Mouse (Mus musculus): ENCODE measurements around the gene Zswim8. TPM values are rescaled to one million over a fixed set of nuclear protein-coding genes. Genes with fewer than 3 reads are reported as not detected.

The Zswim8 gene
- polyA plus RNA-seq, 1 experiment: 120 TPM

- no peak for DNase-seq (ENCODE audit: low spot score)
These were observed 25.9 kb downstream of the Zswim8 start for GRCm38 (mm10) chr14:20733041-20733951.

- peak; percentile 90 for DNase-seq (ENCODE audit: low spot score)
These were observed 26.8 kb downstream of the Zswim8 start, which contains the start of gene Ndst2 for GRCm38 (mm10) chr14:20733952-20734774. Gene Ndst2 (minus strand): TSS chr14:20734562.

DNA sequence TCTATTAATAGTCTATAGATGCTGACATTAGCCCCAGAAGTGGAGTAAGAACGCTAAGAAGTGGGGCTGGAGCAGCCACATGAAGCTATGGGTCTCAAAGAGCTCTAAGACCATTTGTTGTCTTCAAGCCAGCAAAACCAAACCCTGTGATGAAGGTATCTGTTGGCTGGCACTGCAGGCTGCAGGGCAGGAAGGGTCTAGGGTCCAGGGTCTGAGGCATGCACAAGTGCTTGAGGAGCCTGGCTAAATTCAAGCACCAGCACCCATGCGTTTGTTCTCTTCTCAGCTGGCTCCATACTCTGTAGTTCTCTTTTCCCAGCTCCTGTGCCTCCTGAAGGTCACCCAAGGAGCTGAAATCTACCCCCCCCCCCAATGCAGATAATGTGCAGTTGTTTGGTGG is 27.7 kb downstream of the Zswim8 start:
- DNase-seq (ENCODE audit: low spot score): no peak

GRCm38 (mm10) chr14:20735892-20736390 is 28.6 kb downstream of the Zswim8 start:
- no peak for DNase-seq (ENCODE audit: low spot score)

DNA sequence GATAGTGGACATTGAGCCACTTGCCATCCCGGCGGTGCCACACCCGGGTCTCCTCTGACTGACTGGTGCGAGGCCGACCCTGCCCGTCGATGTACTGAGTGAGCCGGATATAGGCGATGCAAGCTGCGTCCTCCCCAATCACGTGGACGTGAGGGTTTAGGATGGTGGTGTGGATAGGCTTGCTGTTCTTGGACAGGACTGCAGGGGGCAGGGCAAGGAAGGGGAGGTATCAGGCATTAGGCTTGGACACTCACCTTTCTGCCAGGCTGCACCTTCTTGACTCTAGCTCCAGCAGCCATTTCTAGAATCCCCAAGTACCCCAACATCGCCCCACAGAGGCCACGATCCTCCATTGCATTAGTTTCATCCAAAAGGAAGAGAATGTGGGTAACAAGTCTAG is 30.0 kb downstream of the Zswim8 start:
- no peak for DNase-seq (ENCODE audit: low spot score)

DNA sequence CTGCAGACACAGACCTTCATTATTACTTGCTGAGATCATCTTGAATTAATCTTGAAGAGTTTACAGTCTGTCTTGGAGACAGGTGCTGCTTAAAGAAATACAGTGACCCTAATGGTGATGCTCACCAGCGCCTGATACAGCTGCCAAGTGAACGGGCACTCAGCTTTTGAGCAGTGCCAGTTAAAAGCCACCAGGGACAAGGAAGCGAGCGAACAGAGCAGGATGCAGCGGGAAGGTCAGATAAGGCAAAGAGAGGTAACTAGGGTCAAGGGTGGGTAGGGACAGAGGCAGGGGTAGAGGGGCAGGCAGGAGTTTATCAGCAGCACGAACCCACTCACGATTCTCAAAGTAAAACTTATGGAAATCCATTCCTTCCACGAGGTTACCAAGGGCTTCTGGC is 31.2 kb downstream of the Zswim8 start:
- DNase-seq (ENCODE audit: low spot score): no peak

- DNase-seq (ENCODE audit: low spot score): no peak
These were observed 33.9 kb downstream of the Zswim8 start for GRCm38 (mm10) chr14:20741301-20741700.

DNA sequence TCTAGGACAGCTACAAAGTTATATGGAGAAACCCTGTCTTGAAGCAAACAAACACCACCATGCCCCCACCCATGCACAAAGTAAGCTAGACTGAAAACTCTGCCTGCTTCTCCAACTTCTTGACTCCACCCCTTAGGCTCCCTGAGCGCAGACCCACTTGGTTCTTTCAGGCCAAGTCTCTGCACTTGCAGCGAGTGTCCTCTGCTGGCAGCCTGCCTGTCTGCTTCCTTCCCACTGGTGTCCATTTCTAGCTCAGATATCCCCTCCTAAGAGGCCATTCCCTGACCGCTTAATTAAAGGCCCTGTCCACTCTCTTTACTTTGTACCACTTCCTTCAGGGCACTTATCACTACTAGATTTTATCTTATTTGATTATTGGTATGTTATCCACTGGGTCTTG is 36.3 kb downstream of the Zswim8 start:
- DNase-seq (ENCODE audit: low spot score): no peak

GRCm38 (mm10) chr14:20746935-20747334 is 39.6 kb downstream of the Zswim8 start:
- no peak for DNase-seq (ENCODE audit: low spot score)

DNA sequence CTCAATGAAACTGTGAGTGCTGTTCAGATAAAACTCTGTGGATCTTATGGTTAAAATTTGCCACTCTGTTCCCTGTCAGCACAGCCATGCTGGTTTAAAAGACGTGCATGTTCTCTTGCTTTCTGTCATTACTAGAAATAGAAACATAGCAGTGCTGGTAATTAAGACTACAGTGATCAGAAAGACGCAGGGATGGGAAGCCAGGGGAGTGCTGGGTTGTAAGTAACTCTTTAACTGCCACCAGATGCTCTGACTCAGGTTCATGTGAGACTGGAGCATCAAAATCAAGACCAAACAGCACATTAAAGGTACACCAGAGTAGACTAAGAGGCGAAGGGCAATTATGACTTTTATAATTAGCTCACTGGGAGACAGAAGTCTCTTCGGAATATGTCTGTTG is 41.0 kb downstream of the Zswim8 start:
- DNase-seq (ENCODE audit: low spot score): no peak

DNA sequence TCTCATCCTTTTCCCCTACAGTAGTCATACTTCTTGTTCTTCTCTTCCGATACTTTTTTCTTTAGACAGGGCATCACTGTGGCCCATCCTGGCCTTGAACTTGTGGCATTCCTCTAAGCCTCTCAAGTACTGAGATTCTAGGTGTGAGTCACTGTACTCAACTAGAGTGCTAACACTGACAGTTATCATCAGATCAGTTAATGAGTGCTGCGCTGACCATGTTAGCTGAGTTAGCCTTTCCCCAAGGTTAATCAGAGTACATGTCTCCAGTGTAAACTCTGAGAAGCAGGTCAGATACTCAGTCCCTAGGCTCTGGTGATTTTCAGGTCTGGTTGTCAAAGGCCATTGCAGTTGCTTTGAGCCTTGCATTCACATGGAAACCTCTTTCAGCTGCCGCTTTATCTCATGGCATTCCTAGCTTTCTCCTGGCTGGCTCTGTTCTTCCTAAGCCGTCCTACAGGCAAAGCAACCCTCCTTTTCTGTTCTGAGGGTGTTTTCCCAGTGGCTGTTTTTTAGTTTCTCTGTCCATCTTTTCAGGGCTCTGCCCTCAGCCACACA is 42.2 kb downstream of the Zswim8 start:
- no peak for DNase-seq (ENCODE audit: low spot score)

DNA sequence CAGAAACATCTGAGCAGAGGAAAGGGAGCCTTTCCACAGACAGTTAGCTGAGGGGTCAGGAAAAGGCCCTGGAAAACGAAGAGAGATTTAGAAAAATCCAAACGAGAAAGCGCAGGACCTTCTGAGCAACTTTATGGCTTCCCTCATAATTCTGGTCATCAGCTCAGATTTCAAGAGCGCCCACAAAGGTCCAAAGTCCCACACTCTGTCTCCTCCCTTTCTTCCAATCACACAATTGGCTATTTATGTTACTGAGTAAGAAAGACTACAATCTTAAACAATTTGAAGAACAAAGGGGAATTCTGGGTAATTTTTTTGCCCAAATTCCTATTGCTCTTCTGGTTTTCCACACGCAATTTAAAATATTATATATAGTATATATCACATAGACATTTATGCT is 43.2 kb downstream of the Zswim8 start:
- DNase-seq (ENCODE audit: low spot score): no peak

DNA sequence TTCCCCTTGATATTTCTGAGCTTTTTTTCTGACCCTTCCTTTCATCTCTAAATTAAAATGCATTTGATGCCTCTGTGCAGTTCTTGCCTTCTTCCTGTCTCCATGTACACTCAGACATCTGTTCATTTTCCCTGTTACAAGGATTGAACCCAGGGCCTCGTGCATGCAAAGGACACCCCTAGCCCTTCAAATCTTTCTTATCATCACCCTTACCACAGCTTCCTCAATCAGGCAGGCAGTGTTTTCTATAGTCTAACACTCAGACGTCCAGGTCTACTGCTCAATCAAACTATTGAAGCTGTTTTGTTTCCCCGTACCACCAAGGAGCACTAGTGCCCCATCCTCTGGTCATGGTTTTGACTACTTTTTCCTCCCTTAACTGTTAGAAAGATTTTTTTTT is 46.4 kb downstream of the Zswim8 start:
- no peak for DNase-seq (ENCODE audit: low spot score)

GRCm38 (mm10) chr14:20757370-20757907 is 50.1 kb downstream of the Zswim8 start:
- DNase-seq (ENCODE audit: low spot score): peak; percentile 44

DNA sequence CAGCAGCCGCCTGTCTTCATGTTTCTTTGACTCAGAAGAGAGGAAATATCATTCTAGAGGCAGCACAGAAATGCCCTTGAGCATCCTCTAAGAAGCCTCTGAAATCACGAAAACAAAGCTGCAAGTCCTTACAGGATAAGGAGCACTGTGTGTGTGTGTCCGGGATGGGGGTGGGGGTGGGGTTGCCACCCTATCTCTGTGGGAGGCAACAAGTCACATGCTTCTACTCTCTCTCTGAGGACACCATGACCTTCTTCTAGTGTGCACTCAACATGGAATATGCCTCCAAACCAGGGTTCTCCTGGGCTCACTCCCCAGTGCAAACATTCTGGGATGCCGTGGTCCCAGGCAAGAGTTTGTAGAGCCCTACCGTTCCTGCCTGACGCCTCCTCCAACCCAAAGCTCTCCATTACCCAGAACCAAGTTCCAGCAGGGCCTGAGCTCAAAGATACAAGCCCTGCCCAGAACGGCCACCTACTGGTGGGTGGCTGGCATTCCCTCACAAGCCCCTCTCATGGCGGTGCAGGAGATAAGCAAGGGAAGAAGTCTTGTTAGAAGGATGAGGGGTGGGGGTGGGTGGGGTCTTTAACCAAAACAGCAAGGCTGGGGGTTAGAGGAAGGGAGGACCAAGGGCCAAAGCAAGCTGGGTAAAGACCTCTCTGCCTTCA is 51.5 kb downstream of the Zswim8 start:
- no peak for DNase-seq (ENCODE audit: low spot score)

- no peak for DNase-seq (ENCODE audit: low spot score)
These were observed 57.6 kb downstream of the Zswim8 start for GRCm38 (mm10) chr14:20764942-20765341.

DNA sequence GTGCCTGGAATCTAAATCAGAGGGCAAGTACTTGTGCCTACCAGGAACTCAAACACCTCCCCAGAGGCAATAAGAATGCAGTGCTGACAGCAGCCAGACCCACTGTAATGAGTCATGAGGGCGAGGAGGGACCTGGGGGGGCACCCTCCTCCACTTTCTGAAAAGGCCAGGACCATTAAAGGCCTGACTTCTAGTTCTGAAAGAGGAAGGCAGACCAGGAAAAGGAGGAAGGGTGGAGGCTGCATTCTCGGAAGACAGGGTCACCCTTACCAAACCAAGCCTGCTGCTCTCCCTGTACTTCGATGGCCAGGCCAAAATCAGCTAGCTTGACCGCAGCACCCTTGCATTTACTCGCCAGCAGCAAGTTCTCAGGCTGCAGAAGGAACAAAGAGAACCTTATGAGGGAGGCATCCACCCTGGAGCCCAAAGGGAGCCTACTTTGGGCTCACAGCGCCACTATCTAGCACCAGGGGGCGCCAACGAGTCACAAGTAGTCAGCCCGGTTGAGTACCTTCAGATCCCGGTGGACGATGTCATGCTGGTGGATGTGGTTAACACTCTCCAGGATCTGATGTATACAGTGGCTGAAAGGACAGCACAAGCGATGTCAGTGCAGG is 58.4 kb downstream of the Zswim8 start:
- peak; percentile 87 for DNase-seq (ENCODE audit: low spot score)

- DNase-seq (ENCODE audit: low spot score): no peak
These were observed 60.6 kb downstream of the Zswim8 start for GRCm38 (mm10) chr14:20767936-20768335.

GRCm38 (mm10) chr14:20768581-20768980 is 61.2 kb downstream of the Zswim8 start:
- DNase-seq (ENCODE audit: low spot score): no peak

DNA sequence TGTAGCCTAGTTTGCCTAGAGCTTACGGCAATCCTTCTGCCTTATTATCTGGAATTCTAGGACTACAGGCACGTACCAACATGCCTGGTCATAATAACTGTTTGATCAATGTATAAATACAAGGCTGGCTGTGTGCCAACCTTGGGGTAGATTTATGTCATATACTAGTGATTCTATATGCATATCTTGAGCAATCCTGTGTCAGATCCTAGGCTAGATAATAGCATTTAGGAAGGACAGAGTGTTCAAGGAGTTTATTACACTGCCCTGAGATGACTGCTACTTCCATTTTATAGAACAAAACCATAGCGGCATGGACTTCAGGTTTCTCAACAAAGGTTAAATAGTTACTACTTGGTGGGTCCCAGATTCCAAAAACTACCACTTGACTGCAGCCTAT is 64.6 kb downstream of the Zswim8 start:
- DNase-seq (ENCODE audit: low spot score): no peak

DNA sequence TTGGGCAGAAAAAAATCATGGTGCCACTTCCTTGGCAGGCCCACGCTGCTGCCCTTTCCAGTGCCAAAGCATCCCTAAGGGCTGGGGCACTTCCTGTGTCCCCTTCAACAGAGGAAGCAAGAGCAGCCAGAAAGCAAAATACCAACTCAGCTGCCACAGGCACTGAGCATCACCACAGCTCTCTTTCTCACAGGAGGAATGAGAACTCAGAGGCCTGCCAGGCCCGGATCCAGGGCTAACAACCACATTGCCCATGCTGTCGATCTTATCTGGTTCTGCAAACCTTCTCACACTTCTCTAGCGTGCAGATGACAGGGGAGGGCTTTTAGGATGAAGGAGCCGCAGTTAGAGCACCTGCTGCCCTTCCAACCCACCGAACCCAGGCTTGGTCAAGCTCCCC is 65.5 kb downstream of the Zswim8 start:
- DNase-seq (ENCODE audit: low spot score): no peak
